Mouse (Mus musculus) brain, embryonic 14.5 days (tissue): Measurements from ENCODE around the gene Sft2d1.

Source experiments
- CTCF ChIP-seq: fragments of 200-500 bp; IDR thresholded peaks from 2 replicates; pipeline ENCODE4 v1.5.1; 2012; ENCODE audit warnings: inconsistent platforms, mild to moderate bottlenecking, moderate library complexity, borderline replicate concordance; ENCODE audit not compliant: insufficient read depth, insufficient read length; ENCODE audit errors: extremely low read depth
- POLR2A ChIP-seq: fragments of 200-500 bp; IDR thresholded peaks from 2 replicates; pipeline ENCODE4 v1.6.1; 2012; ENCODE audit warnings: mild to moderate bottlenecking, inconsistent platforms, borderline replicate concordance; ENCODE audit not compliant: poor library complexity, insufficient read depth, insufficient read length, severe bottlenecking; ENCODE audit errors: extremely low read depth

GRCm38 (mm10) chr17:8341360-8341963 is 30.6 kb downstream of the Sft2d1 start:
- TF ChIP-seq CTCF = no peak
- TF ChIP-seq POLR2A = no peak
